Mouse (Mus musculus) cerebellum, postnatal 10 days (tissue): ENCODE results near the gene Sned1.

Experiments used
- DNase-seq, 2 experiments: peaks; one replicate each; pipeline ENCODE4 v3.0.0; 2021; ENCODE audit warnings: mixed read lengths in 2 of 2

Gene Sned1

GRCm38 (mm10) chr1:93323973-93324372 is 88.3 kb downstream of the Sned1 start:
- no peak for DNase-seq

GRCm38 (mm10) chr1:93326446-93326845 is 90.8 kb downstream of the Sned1 start:
- DNase-seq, result no peak

GRCm38 (mm10) chr1:93334621-93335020 is 99.0 kb downstream of the Sned1 start:
- no peak for DNase-seq

GRCm38 (mm10) chr1:93342648-93343503 is 107.2 kb downstream of the Sned1 start, which contains the start of the genes Ppp1r7 and Pask:
TSS of gene Ppp1r7 (plus strand) at chr1:93342854.
TSS of gene Pask (minus strand) at chr1:93343482.
- DNase-seq, result peak; percentile 96 to 97

GRCm38 (mm10) chr1:93343504-93344047 is 107.9 kb downstream of the Sned1 start:
- peak; percentile 96 to 98 for DNase-seq

GRCm38 (mm10) chr1:93347176-93347575 is 111.5 kb downstream of the Sned1 start:
- DNase-seq, result no peak

- DNase-seq, result no peak
Measured at GRCm38 (mm10) chr1:93349701-93350100, 114.1 kb downstream of the Sned1 start.
